Mouse (Mus musculus) naive thymus-derived CD4-positive, alpha-beta T cell, adult 2 months (primary cell): ENCODE data around the gene Adgra3.

Experiments
- DNase-seq: peaks from one replicate; pipeline ENCODE4 v3.0.0-alpha.2; 2011; ENCODE audit warnings: low read depth

The Adgra3 gene

GRCm38 (mm10) chr5:49974211-49974610 lies 84.6 kb downstream of the Adgra3 start:
- no peak for DNase-seq

GRCm38 (mm10) chr5:49969660-49970059 lies 89.1 kb downstream of the Adgra3 start:
- DNase-seq = no peak

GRCm38 (mm10) chr5:49967726-49968125 lies 91.1 kb downstream of the Adgra3 start:
- no peak for DNase-seq

DNA sequence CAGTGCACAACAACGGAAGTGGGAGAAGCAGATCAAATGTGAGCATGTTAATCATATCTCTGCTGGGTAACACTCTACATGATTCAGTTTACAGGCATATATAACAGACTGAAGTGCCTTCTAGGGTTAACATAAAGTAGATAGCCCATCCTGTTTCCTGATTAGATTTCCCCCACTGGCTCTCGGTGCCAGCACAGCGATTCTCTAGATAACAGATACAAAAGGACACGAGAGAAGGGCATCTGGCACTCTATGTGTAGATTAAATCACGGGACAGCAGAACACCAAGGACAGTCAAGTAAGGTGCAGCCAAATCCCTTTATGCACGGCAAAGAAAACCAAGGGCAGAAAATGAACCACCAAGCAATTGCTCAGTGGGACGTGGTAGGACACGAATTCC lies 93.0 kb downstream of the Adgra3 start:
- DNase-seq = no peak

- no peak for DNase-seq
Observed at GRCm38 (mm10) chr5:49961478-49962431, 97.1 kb downstream of the Adgra3 start.

DNA sequence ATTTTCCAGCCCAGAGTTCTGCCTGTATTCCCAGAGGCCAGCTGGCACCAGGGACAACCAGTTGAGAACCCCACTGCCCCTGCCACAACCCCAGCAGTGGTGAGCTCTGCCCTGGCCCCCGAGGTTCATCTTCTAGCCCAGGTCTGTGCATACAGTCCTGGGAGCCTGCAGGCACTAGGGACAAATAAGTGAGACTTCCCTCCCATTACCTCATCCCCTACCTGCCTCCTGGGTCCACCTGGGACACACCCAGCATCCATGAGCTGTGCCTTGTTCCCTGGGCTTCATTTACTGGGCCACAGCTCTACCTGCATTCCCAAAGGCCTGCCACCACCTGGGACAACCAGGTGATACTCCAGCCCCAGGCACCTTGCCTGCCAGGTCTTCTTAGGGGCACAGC lies 122.5 kb downstream of the Adgra3 start:
- no peak for DNase-seq

DNA sequence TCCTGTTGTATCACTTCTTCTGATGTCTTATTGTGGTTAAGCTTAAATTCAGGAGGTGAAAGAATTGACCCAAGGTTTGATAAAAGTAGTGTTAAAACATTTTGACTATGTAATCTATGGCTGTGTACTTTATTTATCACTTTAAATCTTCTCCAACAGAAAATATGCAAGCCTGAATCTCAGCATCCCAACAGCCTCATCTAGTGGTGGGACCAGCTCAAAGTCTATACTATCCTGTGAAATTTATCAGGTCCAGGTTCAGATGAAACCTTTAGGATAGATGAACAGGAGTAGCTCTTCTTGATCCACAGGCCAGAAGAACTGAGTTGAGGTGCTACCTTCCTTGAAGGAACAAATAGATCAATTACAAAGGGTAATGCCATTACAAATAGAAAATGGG lies 134.1 kb downstream of the Adgra3 start:
- no peak for DNase-seq

DNA sequence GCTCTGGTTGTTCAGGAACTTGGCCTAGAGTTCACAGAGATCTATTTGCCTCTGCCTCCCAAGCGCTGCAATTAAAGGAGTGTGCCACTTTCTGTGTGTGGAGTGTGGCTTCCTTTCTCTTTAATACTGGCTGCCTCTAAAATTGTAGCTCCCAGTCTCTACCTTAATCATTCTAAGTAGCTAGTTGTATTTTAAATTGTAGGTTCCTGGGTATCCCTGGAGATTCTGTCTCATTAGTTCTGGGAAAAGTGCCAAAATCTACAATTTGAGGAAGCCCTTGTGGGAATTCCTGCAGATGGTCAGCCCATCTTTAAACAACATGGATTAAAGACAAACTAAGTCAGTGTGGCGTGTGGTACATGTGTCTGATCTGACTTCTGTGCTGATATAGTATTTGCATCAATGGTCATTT lies 143.1 kb downstream of the Adgra3 start:
- no peak for DNase-seq
